Mouse (Mus musculus): ENCODE measurements around the gene Gk. TPM values are rescaled to one million over a fixed set of nuclear protein-coding genes. Genes with fewer than 3 reads are reported as not detected.

The Gk gene
- polyA plus RNA-seq, 1 experiment = 0.69 TPM

DNA sequence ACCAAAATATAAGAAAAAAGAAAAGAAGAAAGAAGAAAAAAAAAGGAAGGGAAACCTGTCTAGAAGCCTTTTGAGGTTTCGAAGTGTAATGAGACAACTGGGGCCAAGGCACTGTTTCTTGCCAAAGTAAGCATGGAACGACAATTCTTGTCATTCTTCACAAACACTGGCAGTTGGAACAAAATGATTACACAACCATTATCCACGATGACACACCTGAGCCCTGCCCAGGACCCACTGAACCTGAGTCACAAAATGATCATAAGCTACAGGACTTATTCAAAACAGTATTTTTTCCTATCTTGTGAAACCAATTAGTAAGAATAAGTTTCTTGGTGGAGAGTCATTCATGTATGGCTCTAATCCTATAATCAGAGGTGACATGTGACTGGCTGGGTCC lies 5.3 kb downstream of the Gk start:
- Histone ChIP-seq H3K4me1 (ENCODE audit: control insufficient read depth, insufficient read depth, low read length) (no peaks in the 10 kb centered on the region), H3K27me3 (ENCODE audit: control insufficient read depth, insufficient read depth, low read length) (no peaks in the 10 kb centered on the region), H3K27ac (ENCODE audit: control insufficient read depth, insufficient read depth, low read depth, low read length) (no peak overlapping the region), H3K4me3 (ENCODE audit: control insufficient read depth, low read depth, low read length) (no peak overlapping the region), H3K36me3 (ENCODE audit: control insufficient read depth, insufficient read depth, low read length) (no peaks in the 10 kb centered on the region)
- TF ChIP-seq CTCF (IDR thresholded peaks at IDR 0.05; ENCODE audit: control insufficient read depth, insufficient read depth, insufficient replicate concordance, low read depth, low read length) = no peak
- no peak for TF ChIP-seq POLR2A (IDR thresholded peaks at IDR 0.05; ENCODE audit: control insufficient read depth, low read depth, low read length)

GRCm38 (mm10) chrX:85770747-85771146 lies 5.9 kb downstream of the Gk start:
- no peak overlapping the region for H3K27ac ChIP-seq (ENCODE audit: control insufficient read depth, insufficient read depth, low read depth, low read length)
- TF ChIP-seq CTCF (IDR thresholded peaks at IDR 0.05; ENCODE audit: control insufficient read depth, insufficient read depth, insufficient replicate concordance, low read depth, low read length) (no peak), POLR2A (IDR thresholded peaks at IDR 0.05; ENCODE audit: control insufficient read depth, low read depth, low read length) (no peak)
- no peaks in the 10 kb centered on the region for H3K36me3 ChIP-seq (ENCODE audit: control insufficient read depth, insufficient read depth, low read length)
- no peak overlapping the region for H3K4me3 ChIP-seq (ENCODE audit: control insufficient read depth, low read depth, low read length)
- H3K27me3 ChIP-seq (ENCODE audit: control insufficient read depth, insufficient read depth, low read length) = no peaks in the 10 kb centered on the region
- no peaks in the 10 kb centered on the region for H3K4me1 ChIP-seq (ENCODE audit: control insufficient read depth, insufficient read depth, low read length)

DNA sequence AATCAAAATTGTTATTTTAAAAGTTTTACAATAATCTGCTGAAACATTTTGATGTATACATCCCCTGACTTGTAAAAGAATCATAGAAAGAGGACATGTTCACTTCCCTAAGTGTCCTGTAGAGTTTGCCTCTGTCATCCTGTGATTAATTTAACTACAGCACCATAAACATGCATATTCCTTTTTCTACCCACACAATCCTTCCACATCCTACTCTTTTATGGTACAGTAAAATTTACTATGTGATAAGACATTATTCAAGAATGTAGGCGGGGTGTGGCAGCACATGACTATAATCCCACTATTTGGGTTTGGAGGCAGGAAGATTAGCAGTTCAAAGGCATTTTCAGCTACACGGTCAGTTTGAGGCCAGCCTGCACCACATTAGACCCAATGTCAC lies 8.0 kb downstream of the Gk start:
- H3K27ac ChIP-seq (ENCODE audit: control insufficient read depth, insufficient read depth, low read depth, low read length) = no peak overlapping the region
- no peaks in the 10 kb centered on the region for H3K36me3 ChIP-seq (ENCODE audit: control insufficient read depth, insufficient read depth, low read length)
- TF ChIP-seq POLR2A (IDR thresholded peaks at IDR 0.05; ENCODE audit: control insufficient read depth, low read depth, low read length) = no peak
- no peak for TF ChIP-seq CTCF (IDR thresholded peaks at IDR 0.05; ENCODE audit: control insufficient read depth, insufficient read depth, insufficient replicate concordance, low read depth, low read length)
- H3K27me3 ChIP-seq (ENCODE audit: control insufficient read depth, insufficient read depth, low read length) = no peaks in the 10 kb centered on the region
- no peak overlapping the region for H3K4me3 ChIP-seq (ENCODE audit: control insufficient read depth, low read depth, low read length)
- no peaks in the 10 kb centered on the region for H3K4me1 ChIP-seq (ENCODE audit: control insufficient read depth, insufficient read depth, low read length)

- H3K27ac ChIP-seq (ENCODE audit: control insufficient read depth, insufficient read depth, low read depth, low read length) = no peak overlapping the region
- no peak overlapping the region for H3K4me3 ChIP-seq (ENCODE audit: control insufficient read depth, low read depth, low read length)
- no peaks in the 10 kb centered on the region for H3K36me3 ChIP-seq (ENCODE audit: control insufficient read depth, insufficient read depth, low read length)
- H3K27me3 ChIP-seq (ENCODE audit: control insufficient read depth, insufficient read depth, low read length) = no peaks in the 10 kb centered on the region
- TF ChIP-seq CTCF (IDR thresholded peaks at IDR 0.05; ENCODE audit: control insufficient read depth, insufficient read depth, insufficient replicate concordance, low read depth, low read length) (no peak), POLR2A (IDR thresholded peaks at IDR 0.05; ENCODE audit: control insufficient read depth, low read depth, low read length) (no peak)
- H3K4me1 ChIP-seq (ENCODE audit: control insufficient read depth, insufficient read depth, low read length) = no peaks in the 10 kb centered on the region
Observed at GRCm38 (mm10) chrX:85756005-85756404, 20.6 kb downstream of the Gk start.

DNA sequence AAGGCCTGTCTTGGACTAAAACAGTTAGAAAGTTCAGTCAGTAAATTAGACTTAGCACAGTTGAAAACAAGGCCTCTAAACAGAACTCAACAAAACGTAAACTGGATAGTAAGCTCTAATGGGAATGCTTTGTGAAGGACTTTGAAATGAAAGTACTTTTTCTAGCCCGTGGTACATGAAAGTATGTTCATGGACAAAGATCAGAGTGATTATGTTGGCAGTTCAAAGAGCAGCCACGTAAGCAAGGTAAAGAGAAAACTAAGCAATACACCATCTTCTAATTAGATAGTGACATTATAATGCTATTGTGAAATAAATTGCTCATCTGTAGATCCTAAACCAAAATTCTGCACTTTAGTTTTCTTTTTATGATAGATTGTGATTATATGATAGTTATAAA lies 32.8 kb downstream of the Gk start:
- no peaks in the 10 kb centered on the region for H3K36me3 ChIP-seq (ENCODE audit: control insufficient read depth, insufficient read depth, low read length)
- no peak overlapping the region for H3K27ac ChIP-seq (ENCODE audit: control insufficient read depth, insufficient read depth, low read depth, low read length)
- TF ChIP-seq CTCF (IDR thresholded peaks at IDR 0.05; ENCODE audit: control insufficient read depth, insufficient read depth, insufficient replicate concordance, low read depth, low read length) (no peak), POLR2A (IDR thresholded peaks at IDR 0.05; ENCODE audit: control insufficient read depth, low read depth, low read length) (no peak)
- no peak overlapping the region for H3K4me3 ChIP-seq (ENCODE audit: control insufficient read depth, low read depth, low read length)
- H3K27me3 ChIP-seq (ENCODE audit: control insufficient read depth, insufficient read depth, low read length) = no peaks in the 10 kb centered on the region
- H3K4me1 ChIP-seq (ENCODE audit: control insufficient read depth, insufficient read depth, low read length) = no peaks in the 10 kb centered on the region

GRCm38 (mm10) chrX:85733228-85733627 lies 43.4 kb downstream of the Gk start:
- TF ChIP-seq CTCF (IDR thresholded peaks at IDR 0.05; ENCODE audit: control insufficient read depth, insufficient read depth, insufficient replicate concordance, low read depth, low read length) (no peak), POLR2A (IDR thresholded peaks at IDR 0.05; ENCODE audit: control insufficient read depth, low read depth, low read length) (no peak)
- Histone ChIP-seq H3K4me3 (ENCODE audit: control insufficient read depth, low read depth, low read length) (no peak overlapping the region), H3K27ac (ENCODE audit: control insufficient read depth, insufficient read depth, low read depth, low read length) (no peak overlapping the region), H3K36me3 (ENCODE audit: control insufficient read depth, insufficient read depth, low read length) (no peaks in the 10 kb centered on the region), H3K27me3 (ENCODE audit: control insufficient read depth, insufficient read depth, low read length) (no peaks in the 10 kb centered on the region), H3K4me1 (ENCODE audit: control insufficient read depth, insufficient read depth, low read length) (no peaks in the 10 kb centered on the region)

- H3K36me3 ChIP-seq (ENCODE audit: control insufficient read depth, insufficient read depth, low read length) = no peaks in the 10 kb centered on the region
- H3K27ac ChIP-seq (ENCODE audit: control insufficient read depth, insufficient read depth, low read depth, low read length) = no peak overlapping the region
- H3K4me3 ChIP-seq (ENCODE audit: control insufficient read depth, low read depth, low read length) = no peak overlapping the region
- no peaks in the 10 kb centered on the region for H3K27me3 ChIP-seq (ENCODE audit: control insufficient read depth, insufficient read depth, low read length)
- no peaks in the 10 kb centered on the region for H3K4me1 ChIP-seq (ENCODE audit: control insufficient read depth, insufficient read depth, low read length)
- no peak for TF ChIP-seq POLR2A (IDR thresholded peaks at IDR 0.05; ENCODE audit: control insufficient read depth, low read depth, low read length)
- TF ChIP-seq CTCF (IDR thresholded peaks at IDR 0.05; ENCODE audit: control insufficient read depth, insufficient read depth, insufficient replicate concordance, low read depth, low read length) = no peak
Observed at GRCm38 (mm10) chrX:85731133-85731938, 45.3 kb downstream of the Gk start.
